Mouse (Mus musculus) kidney, adult 18-20 months (tissue): ENCODE results near the gene Plk1.

ENCODE experiments used
- DNase-seq: peaks from one replicate; pipeline ENCODE4 v3.0.0; 2021

The Plk1 gene

DNA sequence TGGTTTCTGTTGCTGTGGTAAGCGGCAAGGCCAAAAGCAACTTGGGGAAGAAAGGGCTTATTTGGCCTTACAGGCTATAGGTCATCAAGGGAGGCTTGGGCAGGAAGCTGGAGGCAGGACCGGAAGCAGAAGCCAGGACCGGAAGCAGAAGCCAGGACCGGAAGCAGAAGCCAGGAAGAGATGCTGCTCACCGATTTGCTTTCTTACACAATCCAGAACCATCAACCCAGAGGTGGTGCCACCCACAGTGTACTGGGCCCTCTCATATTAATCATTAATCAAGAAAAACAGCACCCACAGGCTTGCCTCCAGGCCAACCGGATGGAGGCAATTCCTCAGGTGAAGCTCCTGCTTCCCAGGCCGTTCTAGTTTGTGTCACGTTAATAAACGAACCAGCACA lies 37.5 kb downstream of the Plk1 start:
- peak; percentile 31 for DNase-seq

DNA sequence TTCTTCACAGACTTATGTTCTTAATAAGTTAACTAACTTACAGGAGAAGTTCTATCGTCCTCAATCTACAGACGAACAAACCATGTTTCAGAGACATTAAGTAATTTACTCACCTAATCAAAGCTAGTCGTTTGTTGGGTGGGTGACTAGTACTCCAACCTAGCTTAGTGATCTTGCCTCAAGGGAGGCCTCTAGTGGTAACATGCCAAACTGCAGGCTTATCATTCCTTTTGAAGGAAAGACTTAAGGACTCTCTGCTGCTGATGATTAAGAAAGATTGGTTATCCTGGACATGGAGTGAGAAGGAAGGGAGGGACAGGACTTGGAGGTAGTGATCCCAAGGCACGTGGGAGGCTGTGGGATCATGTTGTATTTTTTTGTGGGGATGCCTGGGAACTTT lies 38.1 kb downstream of the Plk1 start:
- DNase-seq = peak; percentile 60

DNA sequence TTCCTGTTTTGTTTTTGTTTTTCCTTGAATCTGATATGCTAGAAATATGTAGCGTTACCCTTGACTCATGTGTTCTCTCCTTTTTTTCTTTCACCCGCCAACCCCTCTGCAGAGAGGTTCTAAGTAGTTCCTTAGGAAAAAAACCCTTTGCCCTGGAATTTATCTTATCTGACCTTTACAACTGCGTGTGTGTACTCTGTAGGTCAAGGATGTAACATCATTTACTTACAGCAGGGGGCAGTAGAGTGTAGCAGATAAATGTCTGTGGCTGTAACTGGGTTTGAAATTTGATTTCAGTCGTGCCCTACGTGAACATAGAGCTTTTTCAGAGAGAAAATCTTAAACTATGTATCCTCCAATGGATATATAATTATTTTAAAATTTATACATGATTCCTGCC lies 40.1 kb downstream of the Plk1 start:
- DNase-seq = no peak

DNA sequence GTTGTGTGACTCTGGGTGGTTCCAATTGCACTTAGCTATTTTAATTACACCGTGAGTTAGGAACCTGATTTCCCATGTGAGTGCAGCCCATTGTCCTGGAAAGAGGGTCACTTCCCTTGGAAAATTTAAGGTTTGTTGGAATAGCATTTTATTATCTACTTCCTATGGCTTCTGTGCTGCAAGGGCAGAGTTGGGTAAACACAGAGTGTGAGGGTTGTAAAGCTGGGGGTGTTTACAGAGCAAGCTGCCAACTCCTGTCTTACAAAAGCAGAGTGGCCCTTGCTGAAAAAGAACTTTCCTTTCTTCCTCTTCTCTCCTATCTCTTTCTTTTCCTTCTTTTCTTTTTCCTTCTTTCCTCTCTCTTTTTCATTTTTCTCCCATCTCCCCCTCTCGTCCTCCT lies 44.7 kb downstream of the Plk1 start:
- no peak for DNase-seq

DNA sequence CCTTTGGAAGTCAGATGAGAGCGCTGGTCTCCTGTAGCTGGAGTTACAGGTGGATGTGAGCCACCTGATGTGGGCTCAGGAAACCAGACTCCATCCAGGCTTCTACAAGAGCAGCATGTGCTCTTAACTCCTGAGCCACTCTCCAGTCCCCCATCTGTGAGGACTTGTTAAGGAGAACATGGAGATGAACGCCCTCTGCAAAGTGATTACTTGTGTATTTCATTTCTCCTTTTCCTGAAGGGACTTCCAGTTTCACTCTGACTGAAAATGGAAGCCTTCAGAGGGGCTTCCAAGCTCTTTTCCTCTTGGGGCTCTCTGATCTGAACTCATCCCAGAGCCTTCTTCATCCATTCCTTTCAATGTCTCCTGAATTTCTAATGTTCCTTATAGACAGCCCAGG lies 46.9 kb downstream of the Plk1 start:
- DNase-seq = no peak

DNA sequence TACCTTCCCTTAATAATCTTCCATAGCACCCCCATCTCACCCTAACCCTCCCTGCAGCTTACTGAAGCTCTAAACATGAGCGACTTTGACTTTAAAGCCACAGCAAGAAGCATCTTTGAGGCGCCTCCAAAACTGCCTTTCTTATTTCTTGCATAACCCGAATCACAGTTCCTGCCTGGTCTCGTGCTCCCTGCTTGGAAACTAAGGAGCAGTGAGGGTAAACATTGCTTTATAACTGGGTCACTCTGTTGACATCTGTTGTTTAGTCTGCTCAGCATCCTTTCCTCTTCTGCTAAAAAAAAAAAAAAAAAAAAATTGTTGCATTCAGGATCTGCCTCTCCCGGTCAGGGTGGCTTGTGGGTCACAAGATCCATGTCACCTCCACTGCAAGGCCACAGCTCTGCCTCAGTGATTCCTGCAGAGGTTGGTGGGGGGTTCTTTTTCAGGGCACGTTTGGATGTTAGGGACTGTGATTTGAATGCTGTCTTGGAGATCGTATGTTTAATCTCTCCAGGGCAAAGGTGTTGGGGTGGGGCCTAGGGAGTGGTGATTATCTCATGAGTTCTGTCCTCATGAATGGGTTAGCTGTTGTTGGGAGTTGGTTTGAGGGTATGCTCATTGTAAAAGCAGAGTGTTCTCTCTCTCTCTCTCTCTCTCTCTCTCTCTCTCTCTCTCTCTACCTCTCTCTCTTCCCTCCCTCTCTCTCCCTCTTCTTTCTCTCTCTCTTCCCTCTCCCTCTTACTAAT lies 49.2 kb downstream of the Plk1 start:
- no peak for DNase-seq

DNA sequence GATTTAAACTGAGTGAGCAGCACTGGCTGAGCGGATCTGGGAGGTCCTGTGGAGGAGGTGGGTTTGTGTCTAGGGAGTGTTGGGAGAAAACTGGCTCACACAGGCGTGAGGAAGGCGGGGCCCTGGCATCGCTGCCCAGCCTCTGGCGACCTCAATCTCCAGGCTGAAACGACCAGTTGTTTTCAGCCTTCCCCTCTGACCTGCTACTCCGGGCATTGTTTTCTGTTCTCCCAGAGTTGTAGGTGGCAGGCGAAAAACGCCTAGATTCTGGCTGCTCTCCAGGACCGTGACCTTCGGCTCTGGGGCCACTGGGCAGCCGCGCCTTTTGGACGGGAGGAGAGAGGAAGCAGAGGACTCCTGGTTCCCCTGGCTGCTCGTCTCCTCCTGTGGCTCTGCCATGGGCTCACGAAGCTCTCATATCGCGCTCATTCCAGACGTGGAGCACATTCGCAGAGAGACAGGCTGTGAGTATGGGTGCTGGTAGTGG lies 60.1 kb downstream of the Plk1 start, which contains the start of gene Chp2:
Gene Chp2, plus strand, starts transcription at position 182 of the 487 bp plus-strand sequence.
- DNase-seq = peak; percentile 34
